Mouse (Mus musculus) kidney, adult 2 months (tissue): ENCODE measurements around the gene Bptf. TPM values are rescaled to one million over a fixed set of nuclear protein-coding genes. Genes with fewer than 3 reads are reported as not detected.
"Not testable (repeated sequence)": the region's sequence is repeated elsewhere in the genome, so short reads cannot be mapped to it uniquely, and the experiment has no call there.

Experiments used
- DNase-seq: peaks from one replicate; pipeline ENCODE4 v3.0.0; 2021
- H3K27ac ChIP-seq: fragments of 200-500 bp; 2 replicates; pipeline ENCODE4 v1.5.1; 2012; ENCODE audit warnings: low read depth, low read length, control low read depth, inconsistent platforms; ENCODE audit not compliant: insufficient read depth
- H3K27me3 ChIP-seq: fragments of 200-500 bp; replicated peaks from 2 replicates; pipeline ENCODE4 v1.6.1; 2012; ENCODE audit warnings: mild to moderate bottlenecking, moderate library complexity, low read length, inconsistent platforms; ENCODE audit not compliant: control insufficient read depth, insufficient read depth
- H3K36me3 ChIP-seq: fragments of 200-500 bp; 2 replicates; pipeline ENCODE4 v1.6.1; 2012; ENCODE audit warnings: mild to moderate bottlenecking, moderate library complexity, low read length, inconsistent platforms; ENCODE audit not compliant: control insufficient read depth, insufficient read depth
- H3K4me1 ChIP-seq: fragments of 200-500 bp; 2 replicates; pipeline ENCODE4 v1.6.1; 2011; ENCODE audit warnings: low read length; ENCODE audit not compliant: control insufficient read depth, insufficient read depth
- H3K4me3 ChIP-seq: fragments of 200-500 bp; 2 replicates; pipeline ENCODE4 v1.5.1; 2011; ENCODE audit warnings: mild to moderate bottlenecking, low read depth, low read length, control low read depth; ENCODE audit not compliant: insufficient read depth
- CTCF ChIP-seq: fragments of 200-500 bp; conservative IDR thresholded peaks from 2 replicates; pipeline ENCODE4 v1.5.1; 2011; ENCODE audit warnings: low read depth, mild to moderate bottlenecking, control low read depth, low read length, moderate library complexity, mixed read lengths; ENCODE audit not compliant: insufficient read depth, insufficient read length
- POLR2A ChIP-seq: fragments of 200-500 bp; IDR thresholded peaks from one replicate; pipeline ENCODE4 v1.6.1; 2011; ENCODE audit warnings: low read depth, low read length, control low read depth
- WGBS: fragments of 180-500 bp; shearing (Covaris S2); methylation state at CpG from one replicate; pipeline ENCODE4 v1.1.7; 2018; 5-methylcytosine and 5-hydroxymethylcytosine counted together
- polyA plus RNA-seq: library from polyadenylated mRNA; depleted of rRNA; stranded (reverse); fragments of >200 nt; gene quantifications from 2 replicates; pipeline ENCODE4 v1.2.3, GENCODE M21; 2012

The Bptf gene
- polyA plus RNA-seq, 1 experiment: 16.7 TPM

GRCm38 (mm10) chr11:107151809-107152208, 19.9 kb upstream of the Bptf start:
- TF ChIP-seq POLR2A (no peak), CTCF (peak; percentile 57; the same call in 1 of the 2 replicates)
- no peak overlapping the region for H3K27ac ChIP-seq
- no peaks in the 10 kb centered on the region for H3K4me1 ChIP-seq
- no peaks in the 10 kb centered on the region for H3K36me3 ChIP-seq
- 81% methylated on average over 7 of the region's 7 CpGs for WGBS
- peak; percentile 18 for DNase-seq
- no peak overlapping the region for H3K4me3 ChIP-seq
- no peaks in the 10 kb centered on the region for H3K27me3 ChIP-seq

- DNase-seq, H3K27me3 ChIP-seq, H3K36me3 ChIP-seq, H3K4me3 ChIP-seq, H3K4me1 ChIP-seq, H3K27ac ChIP-seq: not testable (repeated sequence)
- 96% methylated on average over 11 of the region's 11 CpGs for WGBS
Observed at GRCm38 (mm10) chr11:107143956-107144355, 12.0 kb upstream of the Bptf start.

GRCm38 (mm10) chr11:107142382-107142781, 10.5 kb upstream of the Bptf start:
- Histone ChIP-seq H3K27ac (no peak overlapping the region), H3K27me3 (no peaks in the 10 kb centered on the region), H3K4me3 (no peak overlapping the region), H3K36me3 (no peaks in the 10 kb centered on the region), H3K4me1 (no peaks in the 10 kb centered on the region)
- no peak for DNase-seq
- TF ChIP-seq CTCF (no peak), POLR2A (no peak)
- WGBS: 82% methylated on average over 2 of the region's 2 CpGs

GRCm38 (mm10) chr11:107140756-107141155, 8.8 kb upstream of the Bptf start:
- DNase-seq: no peak
- Histone ChIP-seq H3K4me1 (no peaks in the 10 kb centered on the region), H3K27me3 (no peaks in the 10 kb centered on the region), H3K4me3 (no peak overlapping the region), H3K27ac (no peak overlapping the region), H3K36me3 (no peaks in the 10 kb centered on the region)
- WGBS: 36% methylated on average over 6 of the region's 6 CpGs
- TF ChIP-seq POLR2A: no peak
- TF ChIP-seq CTCF: no peak

- Histone ChIP-seq H3K27me3 (no peaks in the 10 kb centered on the region), H3K4me3 (no peak overlapping the region), H3K36me3 (no peaks in the 10 kb centered on the region), H3K27ac (no peak overlapping the region), H3K4me1 (no peaks in the 10 kb centered on the region)
- TF ChIP-seq POLR2A (no peak), CTCF (peak; percentile 29; the same call in 1 of the 2 replicates)
- DNase-seq: peak; percentile 40
- 77% methylated on average over 3 of the region's 3 CpGs for WGBS
Observed at GRCm38 (mm10) chr11:107138633-107139032, 6.7 kb upstream of the Bptf start.

- H3K4me1 ChIP-seq: peaks cover 3% of the 10 kb centered on the region; the same call in 1 of the 2 replicates
- no peaks in the 10 kb centered on the region for H3K36me3 ChIP-seq
- WGBS: 96% methylated on average over 6 of the region's 6 CpGs
- no peak for DNase-seq
- no peak overlapping the region for H3K27ac ChIP-seq
- TF ChIP-seq POLR2A: no peak
- TF ChIP-seq CTCF: no peak
- no peaks in the 10 kb centered on the region for H3K27me3 ChIP-seq
- no peak overlapping the region for H3K4me3 ChIP-seq
Observed at GRCm38 (mm10) chr11:107137593-107137992, 5.7 kb upstream of the Bptf start.

GRCm38 (mm10) chr11:107136458-107136857, 4.5 kb upstream of the Bptf start:
- not testable (repeated sequence) for H3K4me3 ChIP-seq, H3K36me3 ChIP-seq, H3K4me1 ChIP-seq, DNase-seq, H3K27me3 ChIP-seq, H3K27ac ChIP-seq
- WGBS: 96% methylated on average over 10 of the region's 10 CpGs

- WGBS: 62% methylated on average over 3 of the region's 3 CpGs
- Histone ChIP-seq H3K4me1 (peaks cover 4% of the 10 kb centered on the region; the same call in 1 of the 2 replicates), H3K36me3 (no peaks in the 10 kb centered on the region), H3K27me3 (no peaks in the 10 kb centered on the region), H3K27ac (no peak overlapping the region), H3K4me3 (no peak overlapping the region)
- TF ChIP-seq POLR2A (no peak), CTCF (no peak)
- no peak for DNase-seq
Observed at GRCm38 (mm10) chr11:107135741-107136140, 3.8 kb upstream of the Bptf start.
